Mouse (Mus musculus): ENCODE results near the gene Ggcx.

DNA sequence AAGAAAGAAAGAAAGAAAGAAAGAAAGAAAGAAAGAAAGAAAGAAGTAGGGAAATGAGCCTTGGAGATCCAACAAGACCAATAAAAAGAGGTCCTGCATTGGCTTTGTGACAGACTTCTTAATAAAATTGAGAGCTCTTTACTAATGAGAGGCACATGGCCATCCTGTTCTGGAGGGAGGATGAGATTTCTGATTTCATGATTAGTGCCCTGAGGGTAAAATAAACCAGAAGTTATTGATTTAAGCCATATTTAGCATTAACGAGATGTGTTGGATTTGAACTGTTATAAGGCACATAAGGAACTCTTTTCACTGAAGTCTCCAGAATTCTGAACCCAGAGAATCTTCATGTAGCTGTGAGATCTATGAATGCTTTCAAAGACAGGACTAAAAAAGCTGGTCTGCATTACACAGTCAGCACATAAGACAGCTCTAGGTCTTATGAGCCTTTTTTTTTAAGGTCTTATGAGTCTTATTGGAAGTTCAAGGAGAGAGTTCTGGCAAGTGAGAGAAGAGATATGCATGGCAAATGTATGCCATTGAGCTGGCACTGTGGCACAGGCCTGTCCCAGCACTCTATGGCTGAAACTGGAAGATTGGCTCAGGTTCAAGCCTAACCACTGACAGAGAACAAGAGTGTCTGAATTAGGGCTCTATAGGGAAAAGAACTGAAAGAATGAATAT is 29.0 kb downstream of the Ggcx start:
- TF ChIP-seq CTCF (IDR thresholded peaks at IDR 0.05; ENCODE audit: borderline replicate concordance, extremely low read depth, insufficient read depth, insufficient read length) = no peak
- TF ChIP-seq POLR2A (IDR thresholded peaks at IDR 0.05; ENCODE audit: borderline replicate concordance, extremely low read depth, insufficient read depth, insufficient read length, poor library complexity, severe bottlenecking) = no peak
